Mouse (Mus musculus) layer of hippocampus, adult 9-10 months (tissue): ENCODE measurements around the gene Kif6.

Experiments
- DNase-seq: peaks from one replicate; pipeline ENCODE4 v3.0.0; 2022; ENCODE audit warnings: low spot score

Gene Kif6

DNA sequence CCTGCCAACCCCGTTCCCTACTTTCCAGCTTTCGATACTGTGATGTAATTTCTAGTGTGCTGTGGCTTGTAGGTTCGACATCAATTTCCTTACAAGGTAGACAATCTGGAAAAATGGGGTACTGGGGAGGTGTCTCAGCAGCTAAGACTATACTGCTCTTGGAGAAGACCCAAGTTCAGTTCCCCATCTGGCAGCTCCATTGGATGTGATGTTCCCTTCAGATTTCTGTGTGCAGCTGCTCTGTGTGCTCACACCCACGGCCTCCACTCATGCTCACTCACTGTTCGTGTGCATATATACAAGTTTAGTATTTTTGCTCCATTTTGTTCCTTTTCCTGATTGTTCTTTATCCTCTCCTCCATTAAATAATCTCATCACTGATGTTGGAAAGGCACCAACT lies 51.8 kb downstream of the Kif6 start:
- no peak for DNase-seq

- DNase-seq = no peak
Measured at GRCm38 (mm10) chr17:49668296-49668695, 53.4 kb downstream of the Kif6 start.

GRCm38 (mm10) chr17:49671921-49672339 lies 57.0 kb downstream of the Kif6 start:
- no peak for DNase-seq

DNA sequence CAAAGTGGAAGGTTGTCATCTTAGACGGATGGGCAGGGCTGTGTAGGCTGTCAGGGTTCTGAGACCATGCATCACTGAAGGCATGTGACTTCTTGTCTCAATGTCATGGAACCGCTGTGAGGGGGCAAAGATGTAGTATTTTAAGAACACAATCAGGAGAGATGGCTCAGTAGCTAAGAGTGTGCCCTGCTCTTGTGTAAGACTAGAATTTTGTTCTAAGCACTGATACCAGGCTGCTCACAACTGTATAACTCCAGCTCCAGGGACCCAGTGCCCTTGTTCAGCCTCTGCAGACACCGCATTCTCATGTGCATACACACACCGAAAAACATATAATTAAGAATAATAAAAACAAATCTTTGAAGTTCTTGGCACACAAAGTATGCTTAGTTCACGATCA lies 57.5 kb downstream of the Kif6 start:
- DNase-seq = no peak

- no peak for DNase-seq
Measured at GRCm38 (mm10) chr17:49675629-49676028, 60.7 kb downstream of the Kif6 start.

- no peak for DNase-seq
Measured at GRCm38 (mm10) chr17:49681410-49681809, 66.5 kb downstream of the Kif6 start.

DNA sequence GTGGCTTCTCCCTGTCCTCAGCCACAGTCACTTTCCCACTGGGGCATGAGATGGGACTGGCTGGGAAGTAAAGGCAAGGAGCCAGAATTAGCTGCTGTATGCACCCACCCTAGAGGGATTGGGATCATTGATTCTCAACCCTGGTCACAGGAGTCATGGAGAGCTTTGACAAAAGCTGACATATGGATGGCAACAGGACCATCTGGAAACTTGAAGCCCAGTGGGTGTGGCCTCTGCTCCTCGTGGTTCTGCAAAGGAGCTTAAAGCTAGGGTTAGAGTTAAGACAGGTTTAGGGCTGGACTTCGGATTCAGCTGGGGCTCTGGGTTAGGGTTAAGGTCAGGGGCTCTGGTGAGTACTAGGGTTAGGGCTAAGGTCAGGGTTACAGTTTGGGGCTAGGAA lies 69.2 kb downstream of the Kif6 start:
- DNase-seq = no peak

DNA sequence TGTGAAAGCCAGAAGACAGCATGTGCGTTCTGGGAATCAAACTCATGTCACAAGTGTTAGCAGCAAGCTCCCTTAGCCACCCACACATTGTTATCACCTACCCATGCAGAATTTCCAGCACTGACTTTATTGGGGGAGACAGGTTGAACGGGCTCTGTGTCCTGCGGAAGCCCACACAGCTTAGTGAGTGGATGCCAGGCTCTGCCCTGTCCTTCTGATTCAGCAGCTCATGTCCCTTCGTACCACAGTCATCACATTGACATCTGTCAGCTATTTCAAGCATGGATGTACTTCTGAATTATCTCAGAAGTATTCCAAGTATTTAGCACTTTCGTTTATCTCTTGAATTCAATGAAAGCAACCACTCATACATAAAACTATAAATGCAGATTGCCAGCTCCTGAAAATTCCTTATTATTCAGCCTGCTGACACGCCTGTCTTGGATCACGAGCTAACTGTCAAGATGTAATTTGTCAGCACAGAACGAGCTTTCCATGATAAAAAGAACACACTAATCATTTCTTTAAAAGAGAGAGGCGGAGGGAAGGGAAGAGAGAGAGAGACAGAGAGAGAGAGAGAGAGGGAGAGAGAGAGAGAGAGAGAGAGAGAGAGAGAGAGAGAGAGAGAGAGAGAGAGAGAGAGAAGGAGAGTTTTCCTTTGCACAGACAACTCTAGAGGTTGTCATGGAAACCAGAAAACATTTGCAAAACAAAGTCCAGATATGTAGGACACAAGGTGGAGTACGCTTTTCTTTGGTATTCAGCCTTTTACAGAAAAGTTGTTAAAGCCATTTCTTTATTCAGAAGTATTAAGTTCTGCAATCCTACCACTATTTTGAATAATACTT lies 75.9 kb downstream of the Kif6 start:
- DNase-seq = no peak

- DNase-seq = no peak
Measured at GRCm38 (mm10) chr17:49691455-49691805, 76.5 kb downstream of the Kif6 start.

- no peak for DNase-seq
Measured at GRCm38 (mm10) chr17:49693206-49693605, 78.3 kb downstream of the Kif6 start.

DNA sequence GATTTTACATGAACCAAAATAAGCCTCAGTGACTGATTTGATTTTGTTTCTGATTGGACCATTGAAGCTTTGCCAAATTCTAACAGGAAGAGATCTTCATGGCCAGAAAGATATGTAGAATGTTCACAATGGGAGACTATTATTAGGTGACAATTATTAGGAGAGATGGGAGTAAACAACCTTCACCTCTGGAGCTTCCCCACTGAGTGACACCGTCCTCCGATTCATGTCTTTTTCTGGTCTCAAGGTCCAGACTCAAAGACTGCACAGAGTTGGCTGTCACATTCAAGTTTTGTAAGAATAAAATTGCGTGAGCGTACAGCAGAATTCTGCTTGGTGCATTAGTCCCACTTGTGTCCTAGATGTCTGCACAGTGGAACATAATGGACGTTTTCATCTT lies 82.3 kb downstream of the Kif6 start:
- DNase-seq = no peak

DNA sequence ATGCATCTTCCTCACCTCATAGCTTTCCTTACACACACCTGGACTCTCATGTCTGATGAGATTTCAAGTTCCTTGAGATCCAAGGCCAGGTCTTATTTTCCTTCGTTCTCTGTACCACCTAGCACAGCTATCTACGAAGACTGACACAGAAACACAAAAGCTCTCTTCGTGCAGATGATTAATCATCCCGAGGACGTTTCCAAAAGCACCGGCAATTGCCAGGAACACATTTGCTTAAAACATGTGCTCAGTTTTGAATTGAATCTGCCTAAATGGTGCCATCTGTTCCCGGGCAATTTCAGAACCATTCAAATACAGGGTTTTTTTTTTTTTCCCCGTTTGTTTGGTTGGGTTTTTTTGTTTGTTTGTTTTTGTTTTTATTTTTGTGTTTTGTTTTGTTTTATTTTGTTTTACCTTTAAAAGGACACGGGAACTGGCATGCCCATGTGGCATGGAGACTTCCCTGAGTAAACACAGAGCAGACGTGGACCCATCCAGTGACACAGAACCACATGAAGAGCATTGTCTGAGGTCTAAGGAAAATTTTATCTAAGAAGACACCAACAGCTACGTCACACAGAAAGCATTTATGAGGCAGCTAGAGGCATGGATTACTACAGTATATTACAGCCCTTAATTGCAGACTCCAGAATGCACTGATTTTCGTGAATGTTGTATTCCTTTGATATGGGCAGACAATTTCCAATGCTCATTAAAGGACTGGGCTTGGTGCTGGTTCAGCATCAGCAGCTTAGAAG lies 88.7 kb downstream of the Kif6 start:
- DNase-seq = peak; percentile 68

DNA sequence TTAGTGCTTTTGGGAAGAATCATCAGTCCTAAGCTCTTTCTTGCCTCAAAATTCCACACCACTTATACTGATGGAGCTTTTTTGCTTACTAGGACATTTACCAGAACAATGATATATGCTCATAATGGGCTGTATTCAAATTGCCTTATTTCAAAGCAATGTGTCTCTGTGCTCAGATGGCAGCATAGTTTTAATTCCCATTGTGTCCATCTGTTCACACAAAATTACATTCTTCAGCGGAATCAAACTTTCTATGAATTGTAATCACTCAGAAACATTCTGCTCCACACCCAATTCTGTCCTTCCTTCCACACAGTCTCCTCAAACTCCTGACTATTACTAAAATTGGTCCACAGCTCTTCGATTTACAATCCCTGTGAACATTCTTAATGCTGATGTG lies 94.3 kb downstream of the Kif6 start:
- DNase-seq = no peak

GRCm38 (mm10) chr17:49710101-49710630 lies 95.2 kb downstream of the Kif6 start:
- DNase-seq = no peak

- no peak for DNase-seq
Measured at GRCm38 (mm10) chr17:49726206-49726605, 111.3 kb downstream of the Kif6 start.

DNA sequence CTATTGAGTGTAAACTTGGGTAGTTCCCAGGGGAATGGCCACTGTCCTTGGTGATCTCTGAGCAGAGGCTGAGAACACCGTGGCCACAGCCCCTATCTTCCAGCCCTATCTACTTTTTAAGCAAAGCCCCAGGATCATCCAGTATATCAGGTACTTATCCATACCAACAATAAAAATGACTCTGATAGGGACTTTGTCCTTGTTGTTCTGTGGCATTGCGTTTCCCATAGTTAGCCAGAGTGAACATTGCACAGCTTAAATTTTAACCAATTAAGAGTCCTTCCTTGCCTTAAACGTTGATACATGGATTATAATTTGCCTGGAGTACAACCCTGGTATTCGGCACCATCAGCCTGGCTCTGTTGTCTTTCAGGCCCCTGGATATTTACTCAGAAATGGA lies 112.0 kb downstream of the Kif6 start:
- DNase-seq = no peak

DNA sequence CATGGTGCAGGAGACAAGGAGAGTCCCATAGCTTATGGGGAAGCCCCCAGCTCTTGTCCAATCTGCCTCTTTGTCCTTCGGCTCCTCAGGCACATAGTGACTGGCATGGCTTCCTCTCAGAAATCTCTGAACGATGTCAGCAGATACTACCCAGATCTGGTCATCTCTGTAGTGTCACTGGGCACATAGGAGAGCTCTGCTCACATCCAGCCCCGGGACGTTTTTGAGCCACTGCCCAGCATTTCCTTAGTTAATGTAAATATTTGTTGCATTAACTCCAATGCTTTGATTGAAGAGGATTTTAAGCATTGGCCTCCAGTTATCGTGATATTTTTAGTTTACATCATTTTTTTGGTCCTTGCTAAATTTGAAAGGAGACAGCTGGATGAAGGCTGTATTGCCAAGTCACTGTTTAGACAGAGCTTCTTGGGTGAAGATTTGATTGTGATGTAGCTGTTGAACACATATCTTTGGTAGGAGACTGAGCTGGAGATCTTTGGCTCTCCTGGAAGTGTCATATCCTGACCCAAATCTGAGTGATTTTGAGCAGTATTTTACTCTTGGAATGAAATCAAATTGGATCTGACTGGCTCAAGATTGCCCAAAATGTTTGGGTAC lies 112.6 kb downstream of the Kif6 start:
- DNase-seq = no peak

DNA sequence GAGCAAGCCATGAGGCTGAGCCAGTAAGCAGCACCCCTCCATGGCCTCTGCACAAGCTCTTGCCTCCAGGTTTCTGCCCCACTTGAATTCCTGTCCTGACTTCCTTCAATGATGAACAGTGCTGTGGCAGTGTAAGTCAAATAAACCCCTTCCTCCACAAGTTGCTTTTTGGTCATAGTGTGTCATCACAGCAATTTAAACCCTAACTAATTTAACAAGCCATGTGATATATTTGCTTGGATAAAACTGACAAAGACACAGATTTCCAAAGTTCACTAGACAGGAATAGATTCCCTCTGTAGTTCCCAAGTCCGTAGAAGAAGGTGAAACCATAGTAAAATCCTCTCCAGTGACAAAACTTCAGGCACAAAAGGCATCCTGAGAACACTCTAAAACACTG lies 114.9 kb downstream of the Kif6 start:
- no peak for DNase-seq

DNA sequence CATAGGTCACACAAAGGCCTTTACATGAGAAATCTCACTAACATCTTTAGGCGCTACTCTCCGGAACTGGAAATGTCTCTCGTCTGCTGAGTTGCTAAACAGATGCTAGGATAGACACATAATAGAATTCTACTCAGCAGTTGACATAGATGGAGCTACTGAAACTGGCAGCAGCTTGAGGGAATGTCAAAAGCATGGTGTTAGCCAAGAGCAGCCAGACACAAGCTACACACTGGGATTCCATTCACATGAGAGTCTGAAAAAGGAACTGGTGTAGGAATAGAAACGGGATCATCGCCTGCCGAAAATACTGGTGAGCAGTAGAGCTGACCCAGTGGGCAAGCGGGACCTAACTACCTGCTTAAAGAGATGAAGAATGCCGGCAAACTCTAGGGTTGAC lies 117.8 kb downstream of the Kif6 start:
- peak; percentile 12 for DNase-seq

GRCm38 (mm10) chr17:49734079-49734478 lies 119.1 kb downstream of the Kif6 start:
- DNase-seq = no peak

GRCm38 (mm10) chr17:49734776-49735175 lies 119.8 kb downstream of the Kif6 start:
- no peak for DNase-seq

GRCm38 (mm10) chr17:49736364-49736763 lies 121.4 kb downstream of the Kif6 start:
- no peak for DNase-seq
